Mouse (Mus musculus) right cerebral cortex, postnatal 10 days (tissue): Measurements from ENCODE around the gene Prr7.
"Not testable (repeated sequence)": the region's sequence is repeated elsewhere in the genome, so short reads cannot be mapped to it uniquely, and the experiment has no call there.

Experiments
- DNase-seq, 2 experiments: peaks; one replicate each; pipeline ENCODE4 v3.0.0; 2021; ENCODE audit warnings: low spot score in 2 of 2

The Prr7 gene

GRCm38 (mm10) chr13:55464027-55464884, at the start of gene Prr7:
TSS of gene Prr7 (plus strand) at chr13:55464267.
- peak; percentile 88 to 91 for DNase-seq

- DNase-seq = peak; percentile 91 to 93
Observed at GRCm38 (mm10) chr13:55414743-55415380, 49.2 kb upstream of the Prr7 start, which contains the start of gene Pfn3. TSS of gene Pfn3 (minus strand) at chr13:55415232.

- peak; percentile 81 to 90 for DNase-seq
Observed at GRCm38 (mm10) chr13:55418004-55418403, 46.1 kb upstream of the Prr7 start.

GRCm38 (mm10) chr13:55419142-55419541, 44.9 kb upstream of the Prr7 start:
- DNase-seq = no peak

- DNase-seq = no peak
Observed at GRCm38 (mm10) chr13:55420018-55420932, 43.8 kb upstream of the Prr7 start.

- peak; percentile 73 to 81 for DNase-seq
Observed at GRCm38 (mm10) chr13:55420933-55421800, 42.9 kb upstream of the Prr7 start.

- DNase-seq = no peak
Observed at GRCm38 (mm10) chr13:55426613-55427012, 37.5 kb upstream of the Prr7 start, which contains the start of gene F12. TSS of gene F12 (minus strand) at chr13:55426793.

GRCm38 (mm10) chr13:55429226-55429888, 34.7 kb upstream of the Prr7 start:
- DNase-seq = no peak

- DNase-seq = no peak
Observed at GRCm38 (mm10) chr13:55430566-55430965, 33.5 kb upstream of the Prr7 start.

- DNase-seq = no peak
Observed at GRCm38 (mm10) chr13:55431889-55432685, 32.0 kb upstream of the Prr7 start.

GRCm38 (mm10) chr13:55437111-55437629, 26.9 kb upstream of the Prr7 start:
- DNase-seq = not testable (repeated sequence)

- no peak for DNase-seq
Observed at GRCm38 (mm10) chr13:55443799-55444285, 20.2 kb upstream of the Prr7 start.

- DNase-seq = peak in 1 of 2 experiments; percentile 82
Observed at GRCm38 (mm10) chr13:55444286-55444936, 19.7 kb upstream of the Prr7 start.

- DNase-seq = peak; percentile 100
Observed at GRCm38 (mm10) chr13:55444937-55445315, 19.1 kb upstream of the Prr7 start, which contains the start of gene Grk6. TSS of gene Grk6 (plus strand) at chr13:55445072.

- peak in 1 of 2 experiments; percentile 57 for DNase-seq
Observed at GRCm38 (mm10) chr13:55445361-55446091, 18.5 kb upstream of the Prr7 start.

- no peak for DNase-seq
Observed at GRCm38 (mm10) chr13:55446483-55447105, 17.5 kb upstream of the Prr7 start.

GRCm38 (mm10) chr13:55447543-55447943, 16.5 kb upstream of the Prr7 start:
- DNase-seq = no peak
